ENCODE assay signal across 16 mouse cellular contexts in the genomic region with DNA sequence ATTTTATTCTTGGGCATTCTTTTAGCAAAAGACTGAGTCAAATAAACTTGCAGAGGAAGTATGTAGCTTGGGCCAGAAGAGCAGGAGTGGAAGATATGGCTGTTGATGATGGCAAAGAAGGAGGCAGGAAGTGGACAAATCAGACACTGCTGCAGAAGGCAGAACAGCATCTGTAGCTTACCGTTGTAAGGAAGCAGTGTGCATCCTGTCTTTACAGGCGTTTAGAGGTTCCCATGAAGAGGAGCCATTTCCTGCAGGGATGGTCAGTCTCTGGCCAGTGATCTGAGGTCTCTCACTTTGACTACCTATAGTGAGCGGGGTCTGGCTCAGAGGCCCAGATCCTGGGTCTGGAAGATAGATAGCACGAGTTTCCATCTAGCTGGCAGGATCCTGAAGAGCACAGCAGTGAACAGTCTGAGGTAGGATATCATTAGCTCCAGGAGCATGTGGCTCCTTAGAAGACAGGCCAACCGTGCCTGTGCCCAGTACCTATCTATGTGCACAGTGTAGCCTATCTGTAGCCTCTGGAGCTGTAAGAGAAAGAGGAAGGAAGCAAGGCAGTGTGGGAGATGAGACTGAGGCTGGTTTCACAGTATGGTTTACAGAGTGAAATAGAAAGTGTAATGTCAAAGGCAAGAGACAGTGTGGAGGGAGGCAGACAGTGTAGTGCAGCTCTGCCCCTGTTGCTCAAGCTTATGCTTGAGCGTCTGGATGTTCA. TPM values are rescaled to one million over a fixed set of nuclear protein-coding genes. Genes with fewer than 3 reads are reported as not detected.
DNase-seq lines count a peak whose midpoint lies in the region; ATAC-seq and TF ChIP-seq lines count a peak whose summit lies in the region.
"Had no signal": no experiment of that assay in that cellular context is flagged by ENCODE, and none has a peak within 500 bp of the region (broad histone marks: within the 10 kb centered on the region; RNA-seq: fewer than 3 reads in every experiment).

No protein-coding gene starts in this region.

- no peak for ATAC-seq in kidney, postnatal 0 days (replicated peaks; ENCODE audit: low FRiP score, low read depth)
- peak; percentile 82 for ATAC-seq in CD4-positive, CD25-positive, alpha-beta regulatory T cell, adult 4 months
- ATAC-seq in common myeloid progenitor, adult 5-6 weeks (replicated peaks; ENCODE audit: low read depth, poor library complexity, severe bottlenecking) = peak; percentile 88
- ATAC-seq in megakaryocyte, adult 5-6 weeks (ENCODE audit: poor library complexity, severe bottlenecking) = peak; percentile 90
- ATAC-seq in midbrain, postnatal 0 days (ENCODE audit: low FRiP score) = no peak
- ATAC-seq: forebrain, embryonic 13.5 days had no signal

- DNase-seq in kidney, postnatal 0 days (ENCODE audit: low spot score) = peak; percentile 14
- no peak for DNase-seq in kidney, adult 8-10 months
- DNase-seq in midbrain, postnatal 0 days (ENCODE audit: low spot score) = no peak
- DNase-seq in embryo, embryonic 10 days (ENCODE audit: low spot score) = no peak
- no peak for DNase-seq in layer of hippocampus, adult 2 months (ENCODE audit: low spot score in 2 of 2)
- DNase-seq: cerebellum, adult 9-11 months; gastrocnemius, postnatal 25 days; retina, postnatal 1 day had no signal

- H3K9me3 ChIP-seq in kidney, postnatal 0 days (replicated peaks; ENCODE audit: low read length) = no peaks in the 10 kb centered on the region
- H3K9me3 ChIP-seq in midbrain, postnatal 0 days (ENCODE audit: low read length) = no peaks in the 10 kb centered on the region
- H3K9me3 ChIP-seq: embryonic facial prominence, embryonic 13.5 days; forebrain, embryonic 13.5 days; hindbrain, embryonic 10.5 days; kidney, embryonic 15.5 days; limb, embryonic 15.5 days had no signal

- H3K9ac ChIP-seq in kidney, postnatal 0 days (ENCODE audit: low read depth, low read length) = no peak overlapping the region
- no peak overlapping the region for H3K9ac ChIP-seq in midbrain, postnatal 0 days (replicated peaks; ENCODE audit: low read length, poor library complexity, severe bottlenecking)
- H3K9ac ChIP-seq: embryonic facial prominence, embryonic 13.5 days; forebrain, embryonic 13.5 days; kidney, embryonic 15.5 days; limb, embryonic 15.5 days had no signal

- H3K36me3 ChIP-seq in kidney, postnatal 0 days (ENCODE audit: insufficient read depth, low read length) = peaks cover 21% of the 10 kb centered on the region
- H3K36me3 ChIP-seq in midbrain, postnatal 0 days (ENCODE audit: insufficient read depth, low read length) = peaks cover 22% of the 10 kb centered on the region

- H3K4me3 ChIP-seq in kidney, postnatal 0 days (replicated peaks; ENCODE audit: low read depth, low read length) = no peak overlapping the region
- no peak overlapping the region for H3K4me3 ChIP-seq in midbrain, postnatal 0 days (ENCODE audit: low read depth, low read length)
- no peak overlapping the region for H3K4me3 ChIP-seq in layer of hippocampus, adult 2 months
- H3K4me3 ChIP-seq: embryonic facial prominence, embryonic 13.5 days; forebrain, embryonic 13.5 days; hindbrain, embryonic 10.5 days; kidney, embryonic 15.5 days; limb, embryonic 15.5 days had no signal

- H3K4me2 ChIP-seq in kidney, postnatal 0 days (ENCODE audit: low read length) = no peak overlapping the region
- H3K4me2 ChIP-seq in midbrain, postnatal 0 days (ENCODE audit: low read depth, low read length, poor library complexity, severe bottlenecking) = no peak overlapping the region
- H3K4me2 ChIP-seq: embryonic facial prominence, embryonic 13.5 days; forebrain, embryonic 13.5 days; kidney, embryonic 15.5 days; limb, embryonic 15.5 days had no signal

- 77% methylated on average over 6 of the region's 6 CpGs for WGBS in kidney, postnatal 0 days
- WGBS in midbrain, postnatal 0 days = 93% methylated on average over 6 of the region's 6 CpGs

- no peak for TF ChIP-seq CTCF in kidney, postnatal 0 days (IDR thresholded peaks at IDR 0.05; ENCODE audit: low read depth)
- TF ChIP-seq CTCF in midbrain, postnatal 0 days (IDR thresholded peaks at IDR 0.05) = no peak
- no peak for TF ChIP-seq CTCF in layer of hippocampus, adult 2 months (conservative IDR thresholded peaks at IDR 0.05)

- H3K4me1 ChIP-seq in kidney, postnatal 0 days (replicated peaks; ENCODE audit: insufficient read depth, low read length) = no peaks in the 10 kb centered on the region
- no peaks in the 10 kb centered on the region for H3K4me1 ChIP-seq in midbrain, postnatal 0 days (ENCODE audit: insufficient read depth, low read length)
- H3K4me1 ChIP-seq: forebrain, embryonic 13.5 days; kidney, embryonic 15.5 days; limb, embryonic 15.5 days had no signal

- no peaks in the 10 kb centered on the region for H3K27me3 ChIP-seq in kidney, postnatal 0 days (ENCODE audit: insufficient read depth, low read length)
- no peaks in the 10 kb centered on the region for H3K27me3 ChIP-seq in midbrain, postnatal 0 days (ENCODE audit: insufficient read depth, low read length)
- H3K27me3 ChIP-seq: embryonic facial prominence, embryonic 13.5 days; forebrain, embryonic 13.5 days; kidney, embryonic 15.5 days; limb, embryonic 15.5 days had no signal

- H3K27ac ChIP-seq in kidney, postnatal 0 days = no peak overlapping the region
- H3K27ac ChIP-seq in midbrain, postnatal 0 days (ENCODE audit: low read depth, low read length) = no peak overlapping the region
- H3K27ac ChIP-seq in layer of hippocampus, adult 2 months = no peak overlapping the region
- H3K27ac ChIP-seq: embryonic facial prominence, embryonic 13.5 days; forebrain, embryonic 13.5 days; hindbrain, embryonic 10.5 days; kidney, embryonic 15.5 days; limb, embryonic 15.5 days had no signal

RNA-seq across cellular contexts. Expression of a gene that starts 42.8 kb away (rescaled TPM):
- polyA plus RNA-seq in kidney, postnatal 0 days (2015; fragmentation: Nextera tagmentation; extraction: Ambion mirVana) = 15.9 and 16.8 TPM in 2 replicates
- polyA plus RNA-seq in CD4-positive, CD25-positive, alpha-beta regulatory T cell, adult 4 months (2017; shearing (Covaris generic)) = 10 to 100 TPM; 41.5 to 57.0 TPM
- 25.4 and 28.6 TPM in 2 replicates for total RNA-seq in common myeloid progenitor, adult 5-6 weeks (2017)
- 12.8 and 14.7 TPM in 2 replicates for total RNA-seq in megakaryocyte, adult 5-6 weeks (2015)
- 11.8 and 13.3 TPM in 2 replicates for total RNA-seq in megakaryocyte, adult 5-6 weeks (2017)
- total RNA-seq in midbrain, postnatal 0 days (2014; rRNA removed) = 10.2 and 12.4 TPM in 2 replicates
- polyA plus RNA-seq in midbrain, postnatal 0 days (2015; fragmentation: Nextera tagmentation; extraction: Ambion mirVana) = 16.6 and 17.5 TPM in 2 replicates
- total RNA-seq in layer of hippocampus, adult 2 months (2021) = 10 to 100 TPM; 18.4 to 20.7 TPM

RNA-seq across cellular contexts. Expression of a gene that starts 42.9 kb away (rescaled TPM):
- 6.8 and 8.0 TPM in 2 replicates for polyA plus RNA-seq in kidney, postnatal 0 days (2015; fragmentation: Nextera tagmentation; extraction: Ambion mirVana)
- polyA plus RNA-seq in CD4-positive, CD25-positive, alpha-beta regulatory T cell, adult 4 months (2017; shearing (Covaris generic)) = not detected
- total RNA-seq in common myeloid progenitor, adult 5-6 weeks (2017) = 0.44 and 0.64 TPM in 2 replicates
- 0.73 TPM in 1 of 2 replicates, not detected in the other for total RNA-seq in megakaryocyte, adult 5-6 weeks (2015)
- 0.04 TPM in 1 of 2 replicates, not detected in the other for total RNA-seq in megakaryocyte, adult 5-6 weeks (2017)
- 26.6 and 28.9 TPM in 2 replicates for total RNA-seq in midbrain, postnatal 0 days (2014; rRNA removed)
- 42.2 and 49.2 TPM in 2 replicates for polyA plus RNA-seq in midbrain, postnatal 0 days (2015; fragmentation: Nextera tagmentation; extraction: Ambion mirVana)
- 1 to 10 TPM; 8.0 to 9.3 TPM for total RNA-seq in layer of hippocampus, adult 2 months (2021)

Comparison
In these comparisons a context has a peak if more than half of its experiments do, and no peak if none do; other contexts are left out.
1. ATAC-seq: peak in CD4-positive, CD25-positive, alpha-beta regulatory T cell, adult 4 months (single experiment), common myeloid progenitor, adult 5-6 weeks (single experiment) and megakaryocyte, adult 5-6 weeks (single experiment); none in kidney, postnatal 0 days (single experiment) and midbrain, postnatal 0 days (single experiment).